Mouse (Mus musculus): Measurements from ENCODE around the gene Fam104a.

Fam104a gene

DNA sequence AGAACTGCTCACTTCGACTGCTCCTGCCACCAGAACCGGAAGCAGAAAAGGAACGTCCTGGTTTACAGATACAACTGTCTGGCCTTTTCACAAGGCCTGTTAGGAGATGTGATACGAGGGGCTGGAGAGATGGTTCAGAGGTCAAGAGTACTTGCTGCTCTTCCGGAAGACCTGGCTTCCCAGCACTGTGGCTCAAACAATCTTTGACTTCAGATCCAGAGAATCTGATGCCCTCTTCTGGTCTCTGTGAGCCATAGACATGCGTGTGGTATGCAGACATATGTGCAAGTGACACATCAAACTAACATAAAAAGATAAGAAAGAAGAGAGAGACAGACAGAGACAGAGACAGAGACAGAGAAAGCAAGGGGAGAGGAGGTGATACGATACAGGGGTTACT is 51.7 kb downstream of the Fam104a start:
- no peak for DNase-seq (ENCODE audit: extremely low spot score, low spot score)

DNA sequence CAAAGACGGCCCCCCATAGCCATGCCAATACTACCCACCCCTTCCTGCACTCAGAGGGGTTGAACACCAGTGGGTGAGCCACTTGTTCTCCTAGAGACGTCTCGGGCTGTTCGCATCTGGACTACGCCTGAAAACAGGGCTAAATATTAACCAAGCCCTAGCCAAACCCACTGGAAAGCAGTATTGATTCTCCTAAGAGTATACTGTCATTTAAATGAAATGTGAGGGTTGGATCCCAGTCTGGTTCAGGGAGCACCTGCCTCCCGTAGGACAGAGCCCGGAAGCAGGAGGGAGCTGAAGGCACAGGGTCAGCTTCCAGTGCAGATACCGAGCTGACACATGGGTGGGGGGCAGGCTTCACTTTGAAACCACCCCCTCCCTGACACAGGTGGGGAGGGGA is 52.1 kb downstream of the Fam104a start:
- DNase-seq (ENCODE audit: extremely low spot score, low spot score) = no peak

DNA sequence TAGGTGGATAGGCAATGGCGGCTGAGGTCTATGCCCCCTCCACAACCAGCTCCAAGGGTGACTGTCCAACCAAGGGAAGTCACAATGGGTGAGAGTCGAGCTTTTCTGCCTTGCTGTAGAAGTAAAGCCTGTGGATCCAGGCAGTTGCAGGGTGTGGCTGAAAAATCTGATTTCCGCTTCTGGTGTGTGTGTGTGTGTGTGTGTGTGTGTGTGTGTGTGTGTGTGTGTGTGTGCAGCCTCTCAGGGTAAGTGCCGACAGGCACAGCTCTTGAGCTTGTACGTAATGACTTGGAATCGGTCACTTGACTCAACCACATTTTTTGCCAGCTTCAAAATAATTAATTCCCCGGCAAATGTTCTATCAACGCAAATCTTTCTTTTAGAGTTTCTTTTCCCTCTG is 52.7 kb downstream of the Fam104a start:
- no peak for DNase-seq (ENCODE audit: extremely low spot score, low spot score)

DNA sequence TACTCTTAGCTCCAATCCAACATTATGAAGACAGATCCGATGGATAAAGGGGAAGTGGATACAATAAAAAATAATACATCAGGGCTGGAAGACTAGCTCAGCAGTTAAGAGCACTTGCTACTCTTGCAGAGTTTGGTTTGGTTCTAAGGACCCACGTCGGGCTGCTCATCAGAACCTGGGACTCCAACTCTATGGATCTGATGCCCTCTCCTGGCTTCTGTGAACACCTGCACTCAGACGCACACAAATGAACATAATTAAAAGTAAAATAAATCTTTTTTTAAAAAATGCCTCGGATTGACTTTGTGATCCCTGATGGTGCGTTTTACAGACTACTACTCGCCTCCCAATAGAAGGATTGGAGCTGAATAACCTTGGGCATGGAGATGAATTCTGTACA is 53.3 kb downstream of the Fam104a start:
- DNase-seq (ENCODE audit: extremely low spot score, low spot score) = no peak

DNA sequence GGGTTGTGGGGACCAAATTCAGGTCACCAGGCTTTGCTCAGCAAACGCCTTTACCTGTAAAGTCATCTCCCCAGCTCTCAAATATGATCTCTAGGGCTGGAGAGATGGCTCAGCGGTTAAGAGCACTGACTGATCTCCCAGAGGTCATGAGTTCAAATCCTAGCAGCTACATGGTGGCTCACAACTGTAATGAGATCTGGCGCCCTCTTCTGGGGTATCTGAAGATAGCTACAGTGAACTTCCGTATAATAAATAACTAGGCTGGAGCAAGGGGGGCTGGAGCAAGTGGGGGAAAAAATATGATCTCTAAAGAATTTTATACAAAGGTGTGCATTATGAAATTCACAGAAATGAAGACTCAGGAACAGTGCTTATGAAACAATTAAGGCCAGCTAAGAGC is 56.2 kb downstream of the Fam104a start:
- no peak for DNase-seq (ENCODE audit: extremely low spot score, low spot score)

DNA sequence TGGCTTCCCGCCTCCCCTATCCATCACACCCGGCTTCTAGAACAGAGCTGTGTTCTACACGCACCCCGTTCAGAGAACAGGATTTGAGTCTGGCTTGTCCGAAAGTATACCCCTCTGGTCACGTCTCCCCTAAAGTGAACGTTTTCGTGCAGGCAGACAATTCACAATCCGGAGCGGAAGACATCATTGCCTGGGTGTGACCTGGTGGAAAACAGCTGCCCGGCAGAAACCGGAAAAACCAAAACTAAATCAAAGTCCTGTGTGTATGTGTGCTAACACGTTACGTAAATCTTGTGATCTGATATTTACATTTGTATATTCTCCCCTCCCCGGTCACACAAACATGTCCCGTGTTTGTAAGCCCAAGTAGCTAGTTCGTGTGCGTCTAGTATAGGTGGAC is 58.5 kb downstream of the Fam104a start:
- no peak for DNase-seq (ENCODE audit: extremely low spot score, low spot score)

DNA sequence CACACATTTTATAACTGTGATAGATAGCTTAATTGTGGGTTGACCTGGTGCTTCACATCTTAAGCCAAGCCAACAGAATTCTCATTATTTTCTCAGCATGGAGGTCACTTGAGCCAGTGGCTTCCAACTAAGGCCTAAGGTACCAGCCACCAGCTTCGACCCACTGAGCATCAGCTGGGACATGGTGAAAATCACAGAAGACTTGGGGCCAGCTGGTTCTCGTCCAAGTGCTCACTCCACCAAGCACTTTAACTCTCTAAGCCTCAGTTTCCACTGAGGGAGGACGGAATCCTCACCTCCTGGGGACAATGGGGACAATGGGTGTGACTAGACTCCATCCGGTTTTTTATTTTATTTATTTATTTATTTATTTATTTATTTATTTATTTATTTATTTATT is 61.9 kb downstream of the Fam104a start:
- DNase-seq (ENCODE audit: extremely low spot score, low spot score) = no peak

DNA sequence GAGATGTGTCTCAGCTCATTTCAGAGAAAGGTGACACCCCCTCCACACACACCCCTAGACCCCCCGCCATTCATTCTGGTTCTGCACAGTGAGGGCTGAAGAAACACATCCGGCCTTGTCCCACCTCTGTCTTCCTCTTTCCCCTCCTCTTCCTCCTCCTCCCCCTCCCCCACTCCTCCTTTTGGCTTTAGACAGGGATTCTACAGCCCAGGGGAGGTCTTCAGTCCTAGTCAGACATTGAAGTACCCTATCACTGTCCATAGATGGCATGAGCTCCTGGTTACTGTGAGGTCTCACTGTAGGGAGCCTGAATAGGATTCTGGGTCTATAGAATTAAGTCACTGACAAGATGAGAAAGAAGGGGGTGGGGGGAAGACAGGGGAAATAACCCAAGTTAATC is 63.0 kb downstream of the Fam104a start:
- DNase-seq (ENCODE audit: extremely low spot score, low spot score) = no peak

DNA sequence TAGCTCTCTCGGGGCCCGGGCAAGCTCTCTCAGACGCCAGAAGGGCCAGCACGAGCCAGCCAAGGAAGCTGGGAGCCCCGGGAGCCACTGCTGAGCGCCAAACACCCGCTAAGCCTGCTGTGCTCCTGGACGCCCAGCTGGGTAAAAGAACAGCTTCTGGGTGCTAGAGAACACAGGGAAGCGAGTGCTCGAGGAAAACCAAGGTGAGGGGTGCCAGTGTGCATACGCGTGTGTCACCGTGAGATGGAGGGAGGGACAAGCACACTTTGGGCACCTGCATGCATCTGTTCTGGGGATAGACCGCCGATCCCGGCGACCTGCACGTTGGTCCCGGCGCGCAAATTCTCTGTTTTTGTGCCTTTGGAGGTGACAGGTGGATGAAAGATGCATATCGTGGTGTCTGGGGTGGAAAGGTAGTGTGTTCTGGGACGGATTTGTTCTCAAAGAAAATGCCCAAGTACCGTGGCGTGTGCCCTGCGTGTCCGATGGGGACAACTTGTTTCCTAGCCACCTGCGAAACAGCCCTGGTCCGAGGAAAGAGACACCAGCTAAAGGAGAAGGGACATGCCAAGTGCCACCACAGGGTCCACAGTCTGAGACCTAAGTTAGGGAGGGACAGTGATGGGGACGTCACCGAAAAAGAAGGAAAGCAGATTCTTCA is 64.4 kb downstream of the Fam104a start:
- no peak for DNase-seq (ENCODE audit: extremely low spot score, low spot score)

DNA sequence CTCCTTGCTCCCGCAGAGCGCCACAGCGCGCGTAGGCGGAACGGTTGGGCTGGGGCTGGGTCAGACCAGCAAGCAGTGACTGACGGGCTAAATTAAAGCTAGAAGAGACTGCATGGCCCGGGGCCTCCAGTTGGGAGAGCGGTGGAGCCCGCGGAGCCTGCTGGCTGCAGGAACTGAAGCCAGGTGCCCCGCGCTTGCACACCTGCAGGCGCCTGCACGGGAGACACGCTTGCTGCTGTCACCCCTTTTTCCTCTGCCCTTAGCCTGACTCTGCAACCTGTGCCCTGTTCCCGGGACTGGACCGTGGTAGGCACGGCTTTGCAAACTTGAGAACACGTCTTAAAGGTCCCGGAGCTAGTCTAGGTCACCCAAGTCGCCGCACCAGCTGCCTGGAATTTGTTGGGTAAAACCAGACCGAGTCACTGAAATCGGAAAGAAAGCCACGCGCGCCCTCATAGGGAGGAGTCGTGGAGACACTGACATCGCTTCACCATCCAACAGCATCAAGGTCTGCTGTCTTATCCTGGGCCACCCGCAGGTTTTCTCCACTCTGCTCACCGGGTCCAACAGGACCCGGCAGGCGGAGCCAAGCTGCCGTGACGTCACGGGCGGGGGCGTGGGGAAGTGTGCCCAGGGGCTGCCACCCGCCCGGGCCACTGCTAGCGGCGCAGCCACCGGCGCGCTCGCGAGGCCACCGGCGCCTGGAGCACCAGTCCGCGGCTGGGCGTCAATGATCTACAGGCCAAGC is 65.1 kb downstream of the Fam104a start, which contains the start of gene Sstr2:
Sstr2 (plus strand) TSS at position 671 of the 748 bp plus-strand sequence.
- DNase-seq (ENCODE audit: extremely low spot score, low spot score) = peak; percentile 80

DNA sequence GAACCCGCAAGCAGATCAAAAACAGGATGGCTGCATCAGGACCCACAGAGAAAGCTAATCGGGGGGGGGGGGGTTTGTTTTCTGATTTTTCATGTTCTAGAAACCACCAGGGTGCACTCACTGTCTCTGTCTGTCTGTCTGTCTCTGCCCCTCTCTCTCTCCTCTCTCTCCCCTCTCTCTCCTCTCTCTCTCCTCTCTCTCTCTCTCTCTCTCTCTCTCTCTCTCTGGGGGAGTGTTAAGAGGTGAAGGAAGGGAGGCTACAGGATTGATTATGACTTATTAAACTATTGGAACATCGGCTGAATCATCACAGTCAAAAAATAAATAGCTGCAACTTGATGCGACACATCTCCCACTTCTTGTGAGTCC is 65.7 kb downstream of the Fam104a start:
- DNase-seq (ENCODE audit: extremely low spot score, low spot score) = no peak

DNA sequence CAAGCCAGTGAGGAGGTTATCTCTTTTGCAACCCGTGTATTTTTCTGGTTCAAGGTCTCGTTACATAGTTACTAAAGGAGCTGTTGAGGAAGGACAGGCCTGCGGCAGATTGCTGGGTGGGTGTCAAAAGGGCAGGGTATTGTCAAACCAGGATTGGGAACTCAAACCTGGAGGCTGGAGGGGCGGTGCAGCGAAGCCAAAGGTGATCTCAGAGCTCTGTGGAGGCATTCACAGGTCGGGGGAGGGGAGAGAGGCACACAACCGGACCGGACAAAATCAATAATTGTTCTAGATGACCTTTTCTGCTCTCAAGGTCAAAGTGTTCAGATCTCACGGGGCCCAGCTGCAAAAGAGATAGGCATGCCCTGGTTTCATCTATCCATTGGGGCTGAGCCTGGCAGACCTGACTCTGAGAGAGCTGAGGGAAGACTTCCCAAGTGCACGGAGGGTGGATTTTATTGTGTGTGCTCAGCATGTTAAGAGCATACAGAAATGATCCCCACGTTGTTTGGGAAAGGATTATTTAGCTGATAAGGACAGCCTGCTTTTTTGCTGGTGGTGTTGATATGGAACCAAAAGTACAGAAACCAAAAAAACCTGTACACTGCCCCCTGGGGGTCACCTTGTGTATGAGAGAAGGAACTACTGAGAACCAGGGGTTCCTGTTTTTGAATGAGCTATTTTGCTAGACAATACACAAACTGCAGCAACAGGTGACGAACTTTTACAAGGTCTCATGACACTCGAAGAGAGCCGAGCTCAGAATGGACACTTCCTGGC is 66.6 kb downstream of the Fam104a start:
- peak; percentile 71 for DNase-seq (ENCODE audit: extremely low spot score, low spot score)

DNA sequence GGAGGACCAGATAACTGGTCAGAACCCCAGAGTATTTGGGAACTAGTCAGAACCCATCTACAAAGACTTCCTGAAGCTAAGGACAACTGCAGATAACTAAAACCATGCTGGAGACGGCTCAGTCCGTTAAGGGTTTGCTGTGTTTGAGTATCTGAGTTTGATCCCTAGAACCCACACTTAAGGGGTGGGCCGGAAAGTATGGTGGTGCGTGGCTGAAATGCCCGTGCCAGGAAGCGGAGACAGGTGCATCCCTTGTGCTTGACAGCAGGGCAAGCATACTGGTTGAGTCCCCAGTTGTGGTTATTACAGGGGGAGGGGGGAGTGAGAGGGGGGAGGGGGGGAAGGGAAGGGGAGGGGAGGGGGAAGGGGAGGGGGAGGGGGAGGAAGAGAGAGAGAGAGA is 69.5 kb downstream of the Fam104a start:
- no peak for DNase-seq (ENCODE audit: extremely low spot score, low spot score)

DNA sequence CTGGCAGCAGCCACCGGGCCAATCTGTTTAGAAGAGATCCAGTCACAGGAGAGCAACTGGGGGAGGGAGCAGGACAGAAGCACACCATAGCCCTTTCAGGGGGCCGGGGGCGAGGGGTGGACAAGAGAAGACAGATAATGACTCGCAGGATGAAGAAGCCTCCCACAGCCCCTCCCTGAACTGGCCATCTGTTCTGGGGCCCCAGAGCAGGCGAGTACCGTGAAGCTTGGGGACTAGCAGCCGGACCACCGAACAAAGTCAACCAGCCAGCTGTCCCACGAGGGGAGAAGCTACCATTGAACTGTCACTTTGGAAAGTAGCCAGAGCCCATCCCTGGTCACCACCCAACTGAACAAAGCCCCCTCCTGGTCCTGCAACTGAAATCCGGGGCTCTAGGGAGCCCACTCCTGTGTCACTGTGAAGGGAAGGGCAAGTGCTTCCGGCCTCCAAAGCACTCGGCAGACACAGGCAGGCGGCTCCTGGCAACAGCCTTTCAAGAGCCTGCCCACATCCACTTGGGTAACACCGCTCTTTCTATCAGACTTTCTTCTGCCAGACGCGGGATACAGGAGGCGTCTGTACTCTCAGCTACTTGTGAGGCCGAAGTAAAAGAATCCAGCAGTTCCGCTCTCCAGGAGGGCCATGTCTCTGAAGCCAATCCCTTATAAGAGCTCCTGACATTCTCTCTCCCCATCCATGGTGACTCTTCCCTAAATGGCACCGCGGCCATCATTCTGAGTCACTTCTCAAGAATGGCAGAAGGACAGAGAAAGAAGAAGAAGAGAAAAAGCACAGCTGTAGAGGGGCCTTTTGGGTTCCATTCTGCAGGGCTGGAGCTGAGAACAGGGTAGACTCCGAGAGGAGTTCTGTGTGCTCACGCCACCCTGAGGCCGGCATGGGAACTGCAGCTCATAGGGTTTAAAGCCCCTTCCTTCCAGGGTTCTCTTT is 72.0 kb downstream of the Fam104a start:
- peak; percentile 80 for DNase-seq (ENCODE audit: extremely low spot score, low spot score)

Data from neural tube, embryonic 10.5 days (tissue).